Mouse (Mus musculus) gastrocnemius, postnatal 14 days (tissue): ENCODE data around the gene Pou2f3. TPM values are rescaled to one million over a fixed set of nuclear protein-coding genes. Genes with fewer than 3 reads are reported as not detected.
A peak's percentile ranks its signal among the peaks of the same experiment; 100 is the strongest.

Experiments
- DNase-seq: peaks from one replicate; pipeline ENCODE4 v3.0.0; 2021; ENCODE audit warnings: mixed read lengths
- intact Hi-C: fragments of 180-260 bp; cut with DNase I; formaldehyde crosslinking; loops from one replicate; pipeline ENCODE4 v1.15.1; 2025; ENCODE audit warnings: low total_unique reads
- total RNA-seq, 2 experiments: library from RNA; stranded (reverse); gene quantifications; 2 replicates each; pipeline ENCODE4 v1.2.3; 2021

Gene Pou2f3
- total RNA-seq, 2 experiments from 2014 or later: 0.11 TPM; not detected in 1

DNA sequence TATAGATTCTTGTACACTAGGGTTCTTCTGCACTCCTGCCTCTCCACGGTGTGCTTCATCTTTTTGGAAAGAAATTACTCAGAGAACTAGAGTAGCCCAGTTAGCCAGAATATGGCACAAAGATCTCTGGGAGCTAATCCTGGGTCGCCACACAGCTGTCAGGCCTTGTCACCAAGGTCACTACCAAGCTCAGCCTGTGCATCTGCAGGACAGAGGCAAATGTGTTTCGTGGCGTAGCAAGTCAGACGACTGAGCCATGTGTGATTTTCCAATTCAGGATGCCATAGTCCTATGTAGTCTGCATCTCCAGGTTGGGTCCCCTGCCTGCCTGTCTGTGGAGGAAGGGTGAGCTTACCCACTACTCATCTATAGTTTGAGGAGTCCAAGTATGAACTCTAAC is 22.9 kb upstream of the Pou2f3 start:
- intact Hi-C loops: no loop called here
- DNase-seq: no peak

DNA sequence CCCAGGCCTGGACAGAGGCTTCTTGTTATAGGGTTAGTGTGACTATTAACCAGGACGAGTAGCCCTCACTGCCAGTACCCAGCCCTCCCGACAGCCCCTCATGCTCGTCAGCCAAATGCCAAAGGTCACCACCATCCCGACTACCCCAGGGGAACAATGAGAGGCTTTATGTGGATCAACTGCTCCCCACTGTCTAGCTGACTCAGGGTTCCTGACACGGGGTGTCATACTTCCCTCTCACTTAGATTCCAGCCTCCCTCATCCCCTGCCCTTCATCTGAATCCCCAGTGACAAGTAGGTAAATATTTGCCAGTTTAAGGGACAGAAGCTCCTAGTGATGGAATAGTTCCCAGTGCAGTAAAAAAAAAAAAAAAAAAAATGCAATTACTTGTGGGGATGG is 22.1 kb upstream of the Pou2f3 start:
- intact Hi-C loops: no loop called here
- no peak for DNase-seq

DNA sequence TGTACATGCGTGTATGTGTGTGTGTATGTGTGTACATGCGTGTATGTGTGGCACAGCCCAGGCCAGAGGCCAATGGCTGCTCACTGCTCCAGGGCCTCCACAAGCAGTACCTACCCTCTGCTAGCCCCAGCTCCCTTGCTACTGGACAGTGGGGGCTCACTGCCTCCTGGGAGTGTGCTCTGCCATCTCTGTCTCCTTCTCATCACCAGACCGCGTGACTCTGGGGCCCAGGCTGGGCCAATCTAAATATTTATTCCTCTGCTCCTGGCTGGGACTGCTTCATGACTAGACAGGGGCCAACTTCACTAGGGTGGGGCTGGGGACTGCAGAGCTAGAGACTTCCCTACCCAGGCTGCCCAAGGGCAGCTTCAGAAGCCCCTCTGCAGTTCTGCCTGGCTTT is 21.6 kb upstream of the Pou2f3 start:
- peak; percentile 32 for DNase-seq
- intact Hi-C loops: no loop called here

DNA sequence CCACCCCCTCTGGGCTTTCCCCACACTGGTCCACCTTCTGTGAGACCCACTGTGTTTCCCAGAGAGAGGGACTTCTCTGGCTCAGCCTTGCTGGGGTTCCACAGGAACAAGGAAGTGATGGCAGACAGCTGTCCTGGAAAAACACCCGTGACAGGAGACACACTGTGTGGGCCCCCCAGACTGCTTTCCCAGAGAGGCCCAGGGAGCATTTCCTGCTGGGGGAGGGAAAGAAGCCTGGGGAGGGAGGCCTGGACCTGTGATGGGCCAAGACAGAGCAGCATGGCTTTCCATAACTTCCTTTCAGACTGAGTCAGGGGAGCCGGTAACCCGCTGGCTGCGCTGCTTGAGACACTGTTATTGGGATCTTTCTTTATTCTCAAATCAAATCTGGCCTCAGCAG is 20.7 kb upstream of the Pou2f3 start:
- intact Hi-C loops: no loop called here
- DNase-seq: peak; percentile 19

DNA sequence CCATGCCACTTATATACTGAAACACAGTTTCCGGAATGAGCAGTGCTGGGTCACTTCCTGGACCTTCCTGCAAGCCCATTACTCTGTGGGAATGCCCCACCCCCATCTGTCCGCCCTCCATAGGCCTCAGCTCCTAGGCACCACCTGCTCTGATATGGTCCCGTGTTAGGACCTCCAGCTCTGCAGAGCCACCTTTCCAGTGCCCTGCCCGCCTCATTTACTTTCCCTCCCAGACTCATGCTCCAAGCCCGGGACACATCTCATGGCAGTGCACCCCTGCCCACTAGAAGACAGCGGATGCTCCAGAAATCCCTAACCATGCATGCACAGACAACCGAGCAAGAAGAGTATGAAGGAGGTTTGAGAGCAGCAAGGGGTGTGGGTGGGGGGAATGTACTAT is 19.8 kb upstream of the Pou2f3 start:
- intact Hi-C loops: no loop called here
- DNase-seq: no peak

DNA sequence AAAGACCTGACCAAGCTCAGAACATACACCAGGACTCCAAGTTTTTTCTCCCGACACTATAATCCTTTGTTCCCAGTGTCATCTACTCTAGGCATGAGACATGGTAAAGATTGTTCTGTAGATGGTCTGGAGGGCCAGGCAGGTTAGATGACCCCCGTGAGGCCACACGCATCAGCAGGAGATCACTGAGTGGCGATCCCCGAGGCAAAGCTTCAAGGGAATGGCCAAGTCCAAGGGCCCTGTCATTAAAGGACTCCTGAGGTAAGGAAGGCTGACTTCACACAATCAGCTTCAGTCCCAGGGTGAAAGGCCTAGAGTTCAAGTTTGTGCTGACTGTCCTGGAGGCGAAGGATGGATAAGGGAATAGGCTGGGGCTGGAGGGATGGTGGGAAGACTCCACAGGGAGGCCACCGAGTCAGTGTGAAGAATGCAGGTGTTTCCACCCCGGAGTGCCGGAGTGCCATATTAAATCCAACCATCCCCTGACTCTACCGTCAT is 19.3 kb upstream of the Pou2f3 start:
- intact Hi-C loops: no loop called here
- DNase-seq: no peak

DNA sequence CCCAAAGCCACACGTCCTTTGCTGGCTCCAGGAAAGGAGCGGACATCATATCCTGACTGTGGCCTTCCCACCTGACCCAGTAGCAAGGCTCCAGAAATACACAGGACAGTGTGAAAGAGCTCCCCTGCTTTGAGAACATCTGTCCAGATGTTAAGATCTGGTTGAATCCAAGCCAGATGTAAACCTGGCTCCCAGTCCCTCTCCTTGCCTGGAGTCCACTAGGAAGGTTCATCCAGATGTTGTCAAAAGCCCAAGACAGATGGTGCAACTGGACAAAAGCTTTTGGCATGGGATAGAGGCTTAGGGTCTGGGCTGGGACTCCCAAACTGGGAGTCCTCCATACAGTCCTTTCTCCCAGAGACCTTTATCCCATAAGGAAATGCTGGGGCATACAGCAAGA is 18.6 kb upstream of the Pou2f3 start:
- intact Hi-C loops: no loop called here

DNA sequence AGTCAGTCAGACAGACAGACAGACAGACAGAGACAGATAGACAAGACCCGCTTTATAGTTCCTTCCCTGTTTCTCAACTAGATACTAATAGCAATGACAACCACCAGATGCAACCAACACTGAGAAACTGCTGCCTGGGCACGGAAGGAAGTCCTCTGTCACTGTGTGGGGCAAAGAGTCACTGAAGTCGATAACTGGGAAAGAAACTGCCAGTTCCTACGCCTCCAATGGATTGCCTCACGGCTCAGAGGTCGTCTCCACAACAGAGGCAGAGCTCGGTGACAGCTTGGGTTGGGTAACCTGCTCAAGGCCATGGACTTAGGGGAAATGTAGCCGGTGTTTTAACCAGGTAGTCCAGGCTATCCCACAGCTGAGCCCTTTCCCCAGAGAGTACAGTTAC is 17.5 kb upstream of the Pou2f3 start:
- intact Hi-C loops: no loop called here
- DNase-seq: no peak

More for the DNA sequence above, 18.6 kb upstream of the Pou2f3 start:
- no peak for DNase-seq

DNA sequence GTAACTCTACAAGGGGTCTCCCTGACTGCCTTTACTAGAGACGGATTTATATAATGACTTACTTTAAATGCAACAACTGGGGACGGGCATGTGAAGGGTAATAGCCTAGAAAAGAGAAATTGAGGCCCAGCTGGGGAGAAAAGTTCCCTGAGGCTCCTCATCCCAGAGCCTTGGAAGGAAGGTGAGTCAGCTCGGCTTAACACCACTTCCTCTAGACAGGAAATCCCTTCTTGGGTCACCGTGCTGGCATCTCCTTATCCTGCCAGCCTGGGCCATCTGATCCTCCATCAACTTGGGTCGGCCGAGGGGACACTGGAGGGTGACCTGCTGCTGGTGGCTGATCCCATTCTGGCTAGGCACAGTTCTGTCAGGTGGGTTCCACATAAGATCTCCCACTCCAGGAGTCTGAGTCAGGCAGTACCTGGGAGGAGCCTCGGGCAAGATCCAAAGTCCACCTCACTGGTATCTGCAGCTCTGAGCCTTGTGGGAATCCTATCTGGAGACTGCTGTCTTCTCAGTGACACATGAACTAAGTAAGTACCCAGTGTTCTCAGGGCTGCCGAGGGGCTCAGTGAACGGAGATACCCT is 16.5 kb upstream of the Pou2f3 start:
- intact Hi-C loops: no loop called here
- peak; percentile 18 for DNase-seq

DNA sequence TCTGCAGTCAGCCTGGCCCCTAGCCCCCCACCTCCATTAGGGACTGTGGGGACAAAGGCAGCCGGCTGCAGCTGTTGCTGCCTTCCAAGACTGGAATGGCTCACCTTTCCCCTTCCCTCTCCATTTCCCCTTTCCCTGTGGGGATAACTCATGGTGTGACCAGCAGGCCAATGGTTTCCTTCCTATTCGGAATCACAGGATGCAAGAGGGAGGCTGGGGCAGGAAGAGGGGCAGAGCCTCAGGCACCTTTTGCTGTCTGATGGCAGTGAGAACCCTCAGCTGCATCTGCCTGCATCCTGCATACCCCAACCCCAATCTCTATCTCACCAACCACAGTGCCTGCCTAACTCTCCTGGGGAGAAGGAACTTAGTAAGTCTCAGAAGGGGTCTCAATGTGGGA is 15.3 kb upstream of the Pou2f3 start:
- intact Hi-C loops: no loop called here
- no peak for DNase-seq

DNA sequence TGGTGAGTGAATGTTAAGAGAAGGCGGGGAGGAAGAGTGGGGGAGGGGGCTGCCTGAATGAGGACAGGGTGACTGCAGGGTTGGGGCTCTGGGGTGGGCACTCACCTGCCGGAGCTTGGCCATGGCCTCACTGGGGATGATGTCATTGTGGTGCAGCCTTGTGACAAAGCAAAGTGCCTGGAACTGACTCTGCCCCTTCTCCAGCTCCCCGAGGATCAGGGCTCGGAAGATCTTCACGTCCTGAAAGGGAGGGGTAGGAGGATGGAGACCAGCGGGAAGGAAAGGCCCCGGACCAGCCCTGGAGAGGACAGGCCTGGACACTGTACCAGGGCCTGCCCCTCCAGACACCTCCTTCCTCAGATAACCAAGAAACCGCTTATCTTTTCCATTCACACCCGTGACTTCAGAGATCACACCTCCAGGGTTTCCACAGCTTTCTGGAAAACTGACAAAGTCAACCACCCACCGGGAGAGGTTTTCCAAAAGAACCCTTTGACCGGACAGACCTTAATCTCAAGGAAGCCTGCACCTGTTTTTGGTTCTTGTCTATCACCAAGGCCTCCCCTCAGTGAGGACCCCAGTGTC is 14.7 kb upstream of the Pou2f3 start:
- intact Hi-C loops: no loop called here
- DNase-seq: no peak

DNA sequence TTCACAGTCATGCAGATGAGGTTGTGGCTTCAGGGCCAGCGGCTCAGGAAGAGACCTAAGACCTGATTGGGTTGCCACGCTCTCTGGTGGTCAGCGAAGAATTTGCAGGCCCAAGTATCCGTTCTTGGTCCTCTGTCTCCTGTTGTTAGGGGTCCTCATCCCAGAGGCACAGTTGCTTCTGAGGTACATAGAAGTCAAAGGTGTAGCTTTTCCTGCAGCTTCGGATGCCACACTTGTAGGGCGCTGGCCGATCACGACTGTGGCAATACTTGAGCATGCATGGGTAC is 12.2 kb upstream of the Pou2f3 start:
- intact Hi-C loops: no loop called here
- DNase-seq: no peak

DNA sequence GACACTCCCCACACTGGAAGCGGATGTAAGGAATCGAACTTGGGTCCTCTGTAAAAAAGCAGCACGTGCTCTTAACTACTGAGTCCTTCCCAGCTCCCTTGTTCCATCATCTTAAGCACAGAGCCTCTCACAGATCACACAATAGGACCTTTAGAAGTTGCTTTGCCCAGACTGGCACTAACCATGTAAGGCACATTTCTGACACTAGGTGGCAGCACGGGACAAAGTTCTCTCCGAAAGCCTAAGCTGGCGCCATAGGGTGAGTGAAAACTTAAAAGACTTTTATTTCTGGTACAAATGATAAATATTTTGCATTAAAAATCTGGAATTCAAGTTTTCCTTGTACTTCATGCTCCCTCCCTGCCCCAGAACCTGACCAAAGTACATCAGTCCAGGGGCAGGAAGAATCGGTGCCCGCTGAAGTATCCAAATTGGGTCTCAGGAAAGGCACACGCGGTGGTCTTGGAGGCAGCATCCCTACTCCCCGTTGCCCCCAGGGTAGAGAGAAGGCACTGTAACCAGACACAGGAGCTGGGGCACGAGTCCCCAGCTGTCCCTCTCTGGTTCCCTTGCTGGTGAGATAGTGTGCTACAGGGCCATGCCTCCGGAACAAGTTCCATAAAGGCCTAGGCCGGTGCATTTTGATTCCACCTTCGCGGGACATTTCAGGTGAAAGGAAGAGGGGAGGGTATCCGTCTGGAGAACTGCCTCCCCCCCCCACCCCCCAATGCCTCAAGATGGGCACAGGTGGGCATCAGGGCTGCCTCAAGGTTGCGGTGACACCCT is 11.7 kb upstream of the Pou2f3 start:
- intact Hi-C loops: loop anchor here (2.0 kb wide), 1 partner anchor 63 kb away; no protein-coding TSS in a partner anchor
- DNase-seq: peak; percentile 76

DNA sequence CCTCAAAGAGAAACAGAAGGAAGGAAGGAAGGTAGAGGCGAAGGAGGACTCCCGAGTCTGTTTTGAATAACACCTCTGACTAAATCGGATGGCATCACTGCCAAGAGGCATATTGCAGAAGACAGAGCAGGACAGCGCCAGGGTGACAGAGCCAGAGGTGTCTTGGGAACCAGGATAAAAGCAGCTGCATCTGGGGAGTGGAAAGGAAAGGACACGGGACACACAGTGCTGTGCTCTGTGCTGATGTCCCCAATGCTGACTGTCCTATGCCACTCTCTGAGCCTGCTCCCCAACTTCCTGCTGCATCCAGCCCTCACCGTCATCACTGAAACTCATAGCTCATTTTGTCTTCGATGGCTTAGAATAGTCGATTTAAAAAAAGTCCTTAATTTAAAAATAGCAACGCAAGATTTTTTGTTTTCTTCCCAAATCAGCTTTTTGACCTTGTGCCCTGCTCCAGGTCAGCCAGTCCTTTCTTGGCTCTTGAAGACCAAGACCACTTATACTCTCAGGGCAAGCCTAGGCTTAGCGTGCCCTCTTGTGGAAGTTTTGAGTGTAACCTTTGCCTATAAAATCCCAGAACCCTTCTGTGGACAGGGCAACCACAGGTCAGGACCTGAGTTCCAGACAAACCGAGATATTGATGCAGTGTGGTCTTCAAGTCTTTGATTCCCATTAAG is 742 bp upstream of the Pou2f3 start:
- peak; percentile 46 for DNase-seq
- intact Hi-C loops: loop anchor here (2.0 kb wide), 1 partner anchor 68 kb away; no protein-coding TSS in a partner anchor

DNA sequence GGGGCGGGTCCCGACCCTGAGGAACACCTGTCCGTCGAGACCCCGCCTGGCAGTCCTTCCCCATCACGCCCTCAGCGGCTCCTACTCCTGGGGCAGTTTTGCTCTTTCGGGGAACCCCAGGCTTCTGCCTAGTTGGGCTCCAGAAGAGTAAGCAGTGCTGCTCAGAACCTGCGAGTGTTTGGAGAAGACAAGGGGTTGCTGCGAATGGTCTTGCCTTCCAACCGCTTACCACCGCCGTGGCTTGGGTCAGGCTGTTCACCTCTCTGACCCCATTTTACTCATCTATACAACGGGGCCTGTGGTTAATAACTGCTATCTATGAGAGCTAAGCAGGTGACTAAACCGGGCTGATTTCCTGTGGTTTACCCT is 4.2 kb downstream of the Pou2f3 start:
- intact Hi-C loops: loop anchor here (5.0 kb wide), 1 partner anchor 209 kb away; no protein-coding TSS in a partner anchor

DNA sequence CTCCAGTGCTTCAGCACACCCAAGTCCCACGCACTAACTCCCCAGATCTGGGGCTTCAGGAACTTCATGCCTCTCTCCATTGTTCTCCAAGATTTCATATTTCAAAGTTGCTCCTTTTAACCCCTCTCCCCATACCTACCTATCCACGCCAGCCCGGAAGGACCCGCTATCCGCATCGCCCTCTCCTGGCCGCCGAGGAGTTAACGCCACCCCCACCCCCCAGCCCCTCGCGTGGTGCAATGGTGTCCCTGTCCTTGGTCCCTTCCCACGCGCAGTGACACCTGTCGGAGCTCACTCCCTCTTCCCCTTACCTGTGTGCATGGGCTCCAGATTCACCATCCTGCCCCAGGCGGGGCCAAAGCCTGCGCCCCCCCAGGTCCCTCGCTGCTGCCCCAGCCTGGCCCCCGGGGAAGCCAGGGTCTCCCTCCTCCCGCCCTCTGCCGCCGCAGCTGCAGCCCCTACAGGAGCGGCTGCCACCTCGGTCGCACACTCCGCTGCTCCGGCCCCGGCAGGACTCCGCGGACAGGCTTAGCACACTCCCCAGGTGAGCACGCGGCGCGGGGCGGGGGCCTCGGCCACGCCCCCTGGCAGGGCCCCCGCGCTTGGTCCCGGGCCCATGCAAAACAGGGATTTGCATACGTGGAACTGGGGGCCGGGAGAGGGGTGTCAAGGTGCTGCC is 4.7 kb downstream of the Pou2f3 start:
- no peak for DNase-seq
- intact Hi-C loops: loop anchor here (5.0 kb wide), 1 partner anchor 208 kb away; no protein-coding TSS in a partner anchor

More for the DNA sequence above, 4.2 kb downstream of the Pou2f3 start:
- no peak for DNase-seq

DNA sequence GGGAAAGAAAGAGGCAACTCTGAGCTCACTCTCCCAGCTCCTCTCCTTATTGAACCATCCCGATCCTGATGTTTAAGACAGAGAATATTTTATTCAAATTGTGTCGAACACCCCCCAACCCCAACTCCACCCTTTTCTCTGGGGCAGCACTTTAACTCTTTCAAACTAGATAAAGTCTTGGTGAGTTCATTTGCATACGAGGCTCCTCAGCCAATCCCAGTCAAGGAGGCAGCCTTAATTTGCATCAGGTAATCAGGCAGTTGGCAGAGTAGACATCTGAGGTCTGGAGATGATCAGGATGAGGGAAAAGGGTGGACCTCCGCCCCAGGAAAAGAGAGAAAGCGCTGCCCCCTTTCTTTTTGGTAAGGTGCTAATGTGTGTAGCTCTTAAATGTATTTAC is 10.0 kb downstream of the Pou2f3 start:
- no peak for DNase-seq
- intact Hi-C loops: no loop called here

DNA sequence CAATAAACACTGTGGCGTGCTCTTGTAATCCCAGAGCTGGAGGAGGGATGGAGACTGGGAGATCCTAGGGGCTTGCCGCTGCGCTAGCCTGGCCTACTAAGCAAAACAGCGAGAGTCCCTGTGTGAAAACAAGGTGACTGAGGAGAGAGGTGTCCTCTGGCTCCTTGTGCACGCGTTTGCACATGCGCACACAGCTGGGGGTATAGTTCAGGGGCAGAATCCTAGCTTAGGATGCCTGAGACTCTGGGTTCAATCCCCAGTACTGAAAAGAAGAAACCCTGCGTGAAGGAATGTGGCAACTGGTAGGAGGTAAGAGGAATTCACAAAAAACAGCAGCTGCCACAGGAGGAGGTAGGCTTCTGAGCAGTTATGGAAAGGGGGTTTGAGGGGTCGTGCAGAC is 16.2 kb downstream of the Pou2f3 start:
- DNase-seq: no peak
- intact Hi-C loops: no loop called here

DNA sequence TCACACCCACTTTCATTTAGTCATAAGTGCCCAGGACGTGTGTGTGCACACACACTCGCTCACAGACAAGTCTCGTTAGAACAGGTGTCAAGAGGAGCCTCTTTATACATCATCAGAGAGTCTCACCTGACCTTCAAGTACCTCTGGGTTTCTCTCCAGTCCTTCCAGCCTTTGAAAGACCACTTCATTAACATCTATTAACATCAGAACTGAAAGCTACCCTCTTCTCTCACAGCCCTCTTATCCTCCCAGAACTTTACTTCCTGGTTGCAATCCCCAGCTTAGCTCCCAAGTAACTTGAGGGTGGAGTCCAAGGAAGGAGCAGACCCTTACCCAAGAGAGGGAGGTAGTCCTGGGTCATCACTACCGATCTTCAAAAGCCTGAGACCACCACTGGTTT is 18.6 kb downstream of the Pou2f3 start:
- intact Hi-C loops: no loop called here
- no peak for DNase-seq

DNA sequence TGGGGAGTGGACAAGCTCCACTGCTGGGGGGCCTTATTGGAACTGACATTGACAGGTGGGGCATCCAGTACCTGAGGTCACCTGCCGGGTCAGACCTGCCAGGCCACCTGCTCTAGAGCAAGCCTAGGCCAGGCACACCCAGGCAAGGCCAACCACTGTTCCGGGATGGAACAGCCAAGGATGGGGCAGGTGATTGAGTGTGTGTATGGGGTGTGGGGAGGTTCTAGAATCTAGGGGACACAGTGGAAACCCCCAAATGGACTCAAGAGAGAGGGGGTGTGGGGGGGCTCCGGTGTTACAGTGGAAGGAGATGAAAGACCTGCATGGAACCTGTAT is 21.2 kb downstream of the Pou2f3 start:
- DNase-seq: no peak
- intact Hi-C loops: no loop called here
